Mouse (Mus musculus): ENCODE data around the gene Stxbp3.
A peak's percentile ranks its signal among the peaks of the same experiment; 100 is the strongest.

The Stxbp3 gene

GRCm38 (mm10) chr3:108795554-108796299 is 44.6 kb downstream of the Stxbp3 start:
- no peak for DNase-seq

- DNase-seq = no peak
These were observed 45.5 kb downstream of the Stxbp3 start for GRCm38 (mm10) chr3:108794780-108795179.

- DNase-seq = no peak
These were observed 47.9 kb downstream of the Stxbp3 start for GRCm38 (mm10) chr3:108792420-108792819.

- no peak for DNase-seq
These were observed 49.1 kb downstream of the Stxbp3 start for GRCm38 (mm10) chr3:108791054-108791706.

GRCm38 (mm10) chr3:108790499-108790898 is 49.8 kb downstream of the Stxbp3 start:
- DNase-seq = no peak

GRCm38 (mm10) chr3:108789299-108789698 is 51.0 kb downstream of the Stxbp3 start:
- DNase-seq = no peak

GRCm38 (mm10) chr3:108788455-108788794 is 51.9 kb downstream of the Stxbp3 start:
- no peak for DNase-seq

GRCm38 (mm10) chr3:108787754-108788454 is 52.4 kb downstream of the Stxbp3 start:
- no peak for DNase-seq

GRCm38 (mm10) chr3:108786520-108786919 is 53.8 kb downstream of the Stxbp3 start:
- DNase-seq = no peak

- DNase-seq = no peak
These were observed 57.9 kb downstream of the Stxbp3 start for GRCm38 (mm10) chr3:108782364-108782895.

GRCm38 (mm10) chr3:108781884-108782270 is 58.4 kb downstream of the Stxbp3 start:
- DNase-seq = no peak

- no peak for DNase-seq
These were observed 59.0 kb downstream of the Stxbp3 start for GRCm38 (mm10) chr3:108781238-108781883.

- no peak for DNase-seq
These were observed 61.4 kb downstream of the Stxbp3 start for GRCm38 (mm10) chr3:108778761-108779540.

- DNase-seq = no peak
These were observed 67.5 kb downstream of the Stxbp3 start for GRCm38 (mm10) chr3:108772811-108773210.

GRCm38 (mm10) chr3:108772211-108772610 is 68.1 kb downstream of the Stxbp3 start:
- no peak for DNase-seq

- DNase-seq = peak; percentile 62
These were observed 69.5 kb downstream of the Stxbp3 start for GRCm38 (mm10) chr3:108770725-108771368.

GRCm38 (mm10) chr3:108769547-108769946 is 70.8 kb downstream of the Stxbp3 start:
- no peak for DNase-seq

- no peak for DNase-seq
These were observed 72.9 kb downstream of the Stxbp3 start for GRCm38 (mm10) chr3:108767416-108767815.

- DNase-seq = no peak
These were observed 73.4 kb downstream of the Stxbp3 start for GRCm38 (mm10) chr3:108766943-108767342.

GRCm38 (mm10) chr3:108765476-108765875 is 74.8 kb downstream of the Stxbp3 start:
- no peak for DNase-seq

- DNase-seq = no peak
These were observed 75.3 kb downstream of the Stxbp3 start for GRCm38 (mm10) chr3:108764976-108765375.

GRCm38 (mm10) chr3:108763691-108764090 is 76.6 kb downstream of the Stxbp3 start:
- no peak for DNase-seq
